Mouse (Mus musculus) embryo, embryonic 9.5 days (tissue): ENCODE measurements around the gene Cyp2a12.
"Not testable (repeated sequence)": the region's sequence is repeated elsewhere in the genome, so short reads cannot be mapped to it uniquely, and the experiment has no call there.

ENCODE experiments used
- DNase-seq: peaks from one replicate; pipeline ENCODE4 v3.0.0-alpha.2; 2017; ENCODE audit errors: extremely low spot score

Cyp2a12 gene

GRCm38 (mm10) chr7:27028789-27029188 lies at the start of gene Cyp2a12:
Gene Cyp2a12 (plus strand): TSS chr7:27029081.
- no peak for DNase-seq

- not testable (repeated sequence) for DNase-seq
Measured at GRCm38 (mm10) chr7:26981464-26981863, 47.4 kb upstream of the Cyp2a12 start.

- DNase-seq: not testable (repeated sequence)
Measured at GRCm38 (mm10) chr7:26981937-26982336, 46.9 kb upstream of the Cyp2a12 start.

- DNase-seq: no peak
Measured at GRCm38 (mm10) chr7:26982551-26982950, 46.3 kb upstream of the Cyp2a12 start.

- DNase-seq: not testable (repeated sequence)
Measured at GRCm38 (mm10) chr7:26983151-26983550, 45.7 kb upstream of the Cyp2a12 start.

- not testable (repeated sequence) for DNase-seq
Measured at GRCm38 (mm10) chr7:27026581-27026980, 2.3 kb upstream of the Cyp2a12 start.

GRCm38 (mm10) chr7:27048886-27049285 lies 20.0 kb downstream of the Cyp2a12 start:
- DNase-seq: not testable (repeated sequence)

- DNase-seq: not testable (repeated sequence)
Measured at GRCm38 (mm10) chr7:27059333-27059732, 30.5 kb downstream of the Cyp2a12 start.

- DNase-seq: not testable (repeated sequence)
Measured at GRCm38 (mm10) chr7:27059896-27060295, 31.0 kb downstream of the Cyp2a12 start.

GRCm38 (mm10) chr7:27078641-27079040 lies 49.8 kb downstream of the Cyp2a12 start:
- DNase-seq: no peak

GRCm38 (mm10) chr7:27081625-27082024 lies 52.7 kb downstream of the Cyp2a12 start:
- DNase-seq: no peak
